Mouse (Mus musculus): ENCODE results near the gene Mycbp2.

- TF ChIP-seq CTCF (IDR thresholded peaks at IDR 0.05; ENCODE audit: control insufficient read depth, insufficient read depth, insufficient read length): no peak
- TF ChIP-seq MAX (IDR thresholded peaks at IDR 0.05): no peak
These were observed 220.9 kb downstream of the Mycbp2 start for GRCm38 (mm10) chr14:103125756-103126155.
